Mouse (Mus musculus) heart, postnatal 36 days (tissue): ENCODE results near the gene March2. TPM values are rescaled to one million over a fixed set of nuclear protein-coding genes. Genes with fewer than 3 reads are reported as not detected.
"Not testable (repeated sequence)": the region's sequence is repeated elsewhere in the genome, so short reads cannot be mapped to it uniquely, and the experiment has no call there.

Experiments used
- DNase-seq, 2 experiments: peaks; one replicate each; pipeline ENCODE4 v3.0.0; 2021 to 2022
- intact Hi-C: fragments of 180-260 bp; cut with DNase I; formaldehyde crosslinking; loops from one replicate; pipeline ENCODE4 v1.15.1; 2025
- total RNA-seq, 2 experiments: library from RNA; stranded (reverse); gene quantifications; 2 replicates each; pipeline ENCODE4 v1.2.3; 2021

Gene March2
- 100 to 1,000 TPM; 141 to 157 TPM for total RNA-seq

- intact Hi-C loops, result loop anchor here (2.0 kb wide), 1 partner anchor 34 kb away; no protein-coding TSS in a partner anchor
- peak; percentile 98 for DNase-seq
Observed at GRCm38 (mm10) chr17:33718384-33718881, at the start of gene March2. TSS of gene March2 (minus strand) at chr17:33718670.

GRCm38 (mm10) chr17:33766389-33766788 is 47.9 kb upstream of the March2 start:
- DNase-seq, result no peak
- intact Hi-C loops, result no loop called here

- peak; percentile 99 to 100 for DNase-seq
- intact Hi-C loops, result no loop called here
Observed at GRCm38 (mm10) chr17:33760255-33761165, 42.0 kb upstream of the March2 start, which contains the start of gene Rab11b. TSS of gene Rab11b (minus strand) at chr17:33760530.

- DNase-seq, result peak; percentile 94 to 96
- intact Hi-C loops, result no loop called here
Observed at GRCm38 (mm10) chr17:33759767-33760254, 41.3 kb upstream of the March2 start.

DNA sequence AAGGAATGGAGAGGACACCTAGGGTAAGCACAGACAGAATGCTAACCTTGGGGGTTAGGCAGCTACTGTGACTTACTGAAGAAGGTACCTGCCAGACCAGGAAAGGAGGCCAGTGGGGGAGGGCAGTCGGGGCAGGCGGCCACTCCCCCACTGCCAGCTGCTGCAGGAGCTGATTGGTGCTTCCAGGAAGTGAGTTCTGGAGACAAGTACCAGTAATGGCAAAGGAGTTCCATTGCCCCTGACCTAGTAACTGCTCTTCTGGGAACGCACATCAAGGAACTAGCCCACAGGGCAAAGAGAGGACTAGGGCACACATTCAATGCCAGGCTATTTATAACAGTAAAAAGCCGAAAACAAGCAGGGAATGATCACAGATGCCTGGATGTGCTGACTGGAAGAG is 38.8 kb upstream of the March2 start:
- intact Hi-C loops, result loop anchor here (2.0 kb wide), 1 partner anchor 22 kb away; no protein-coding TSS in a partner anchor

GRCm38 (mm10) chr17:33756108-33756790 is 37.8 kb upstream of the March2 start:
- peak; percentile 52 to 61 for DNase-seq
- intact Hi-C loops, result loop anchor here (2.0 kb wide), 1 partner anchor 23 kb away; no protein-coding TSS in a partner anchor

More for the DNA sequence above, 38.8 kb upstream of the March2 start:
- peak; percentile 32 to 43 for DNase-seq

- intact Hi-C loops, result loop anchor here (2.0 kb wide), 1 partner anchor 23 kb away; no protein-coding TSS in a partner anchor
- DNase-seq, result peak in 1 of 2 experiments; percentile 51
Observed at GRCm38 (mm10) chr17:33755418-33756107, 37.1 kb upstream of the March2 start.

DNA sequence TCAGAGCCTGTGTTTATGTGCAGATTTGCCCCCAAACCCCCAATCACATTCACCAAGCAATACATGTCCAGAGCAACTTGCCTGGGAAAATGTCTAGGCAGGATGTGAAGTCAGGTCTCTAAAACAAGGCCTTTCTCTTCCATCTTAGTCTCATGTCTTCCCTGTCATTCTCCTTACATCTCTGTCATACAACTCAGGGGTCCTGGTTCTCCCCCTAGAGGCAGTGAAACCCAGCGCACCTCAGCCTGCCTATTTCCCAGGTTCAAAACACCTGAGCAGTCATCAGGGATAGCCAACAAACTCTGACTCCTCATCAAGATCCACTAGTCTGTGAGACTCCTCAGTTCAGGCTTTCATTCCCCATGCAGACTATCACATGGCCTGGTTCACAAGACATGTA is 36.2 kb upstream of the March2 start:
- intact Hi-C loops, result no loop called here
- DNase-seq, result no peak

DNA sequence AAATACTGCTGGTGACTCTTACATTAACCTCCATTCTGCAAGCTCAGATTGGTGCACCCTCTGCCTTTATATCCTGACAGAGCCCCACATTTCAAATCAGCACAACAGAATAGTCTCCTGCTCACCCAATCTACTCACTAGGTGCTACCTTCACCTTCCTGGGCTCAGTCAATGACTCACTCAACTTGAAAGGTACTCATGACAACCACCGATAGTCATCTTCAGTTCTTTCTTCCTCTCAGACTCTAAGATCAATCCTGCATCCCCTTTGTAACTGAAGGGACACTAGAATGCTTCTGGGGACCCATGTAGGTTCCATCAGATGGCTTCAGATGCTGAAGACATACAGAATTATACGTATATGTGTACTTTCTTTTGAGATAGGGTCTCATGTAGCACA is 33.8 kb upstream of the March2 start:
- intact Hi-C loops, result no loop called here
- no peak for DNase-seq

DNA sequence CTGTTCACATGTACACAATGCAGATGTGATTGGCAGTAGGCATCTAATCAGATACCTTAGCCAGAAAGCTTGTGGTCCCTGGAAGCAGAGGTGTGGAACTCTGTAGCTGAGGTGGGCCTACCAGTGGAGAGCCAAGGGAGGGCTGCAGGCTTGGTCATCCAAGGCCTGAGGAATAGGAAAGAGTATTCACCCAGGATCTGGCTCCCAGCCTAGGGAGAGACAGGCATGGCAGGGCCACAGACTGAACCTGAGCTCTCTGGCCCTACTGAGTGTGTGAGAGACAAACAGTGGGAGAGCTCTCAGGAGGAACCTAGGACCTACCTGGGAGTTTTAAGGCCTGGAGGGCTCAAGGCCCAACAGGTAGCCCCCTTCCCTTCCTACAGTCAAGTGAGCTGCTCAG is 32.7 kb upstream of the March2 start:
- intact Hi-C loops, result loop anchor here (2.0 kb wide), 1 partner anchor 48 kb away; no protein-coding TSS in a partner anchor
- DNase-seq, result no peak

DNA sequence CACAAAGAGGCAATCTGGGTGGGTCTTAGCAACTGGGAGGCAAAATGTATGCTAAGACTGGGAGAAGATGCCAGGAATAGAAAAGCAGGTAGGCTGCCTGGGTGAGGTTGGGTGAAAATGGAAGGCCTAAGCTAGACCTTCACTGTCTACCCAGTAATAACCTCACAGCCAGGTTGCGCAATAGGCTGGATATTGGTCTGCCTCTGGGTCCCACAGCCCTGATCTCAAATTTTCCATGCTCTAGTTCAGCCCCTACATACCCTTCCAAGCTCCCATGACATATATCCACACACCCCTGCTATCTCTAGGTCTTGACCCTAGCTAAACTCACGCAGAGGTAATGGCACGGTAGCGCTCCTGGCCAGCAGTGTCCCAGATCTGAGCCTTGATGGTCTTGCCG is 31.0 kb upstream of the March2 start:
- no peak for DNase-seq
- intact Hi-C loops, result no loop called here

DNA sequence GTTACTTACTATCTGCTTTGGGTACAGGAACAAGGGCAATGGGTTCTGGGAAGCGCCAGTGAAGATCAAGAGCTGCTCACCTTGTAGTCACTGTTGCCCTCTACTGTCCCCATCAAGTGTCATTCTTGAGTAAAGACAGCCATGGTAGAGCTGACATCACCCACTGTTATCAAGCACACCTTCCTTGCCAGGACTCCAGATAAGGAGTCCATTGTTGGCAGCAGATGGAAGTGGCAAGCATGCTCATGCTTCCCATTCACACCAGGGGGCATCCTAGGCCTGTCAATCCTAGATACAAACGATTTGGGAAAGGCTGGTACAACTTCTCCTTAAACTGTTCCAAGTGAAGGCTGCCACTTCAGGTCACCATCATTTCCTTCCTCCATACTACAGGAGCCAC is 27.5 kb upstream of the March2 start:
- peak; percentile 38 to 56 for DNase-seq
- intact Hi-C loops, result loop anchor here (1.0 kb wide), 1 partner anchor 56 kb away; no protein-coding TSS in a partner anchor

DNA sequence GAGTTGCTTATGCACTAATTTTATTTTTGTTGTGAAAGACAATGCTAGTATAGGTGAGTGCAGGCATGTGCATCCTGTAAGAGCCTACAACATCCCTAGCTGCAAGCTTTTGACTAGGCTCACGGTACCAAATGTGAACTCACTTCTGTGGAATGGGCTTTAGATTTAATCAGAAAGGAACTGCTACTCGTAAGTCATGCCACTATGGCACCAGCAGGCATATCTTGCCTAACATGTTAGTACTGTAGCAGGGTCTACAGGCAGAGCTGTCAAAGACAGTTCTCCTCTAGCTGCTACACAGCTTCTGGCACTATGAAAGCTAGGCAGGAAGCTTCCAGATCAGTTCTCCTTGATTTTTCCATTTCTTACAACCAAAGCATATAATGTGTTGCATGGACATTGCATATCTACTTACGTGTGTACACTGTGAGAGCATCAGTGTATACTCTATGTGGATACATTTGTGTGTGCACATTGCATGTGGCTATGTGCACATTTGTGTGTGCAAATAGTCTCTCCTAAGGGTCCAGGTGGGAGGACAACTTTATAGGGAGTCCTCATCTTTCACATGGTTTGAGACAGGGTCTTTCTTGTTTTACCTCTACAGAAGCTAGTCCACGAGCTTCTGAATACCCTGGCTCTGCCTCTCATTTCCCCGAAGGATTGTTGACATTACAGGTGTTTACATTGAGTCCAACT is 26.4 kb upstream of the March2 start:
- intact Hi-C loops, result loop anchor here (5.0 kb wide), 1 partner anchor 308 kb away; no protein-coding TSS in a partner anchor
- no peak for DNase-seq

DNA sequence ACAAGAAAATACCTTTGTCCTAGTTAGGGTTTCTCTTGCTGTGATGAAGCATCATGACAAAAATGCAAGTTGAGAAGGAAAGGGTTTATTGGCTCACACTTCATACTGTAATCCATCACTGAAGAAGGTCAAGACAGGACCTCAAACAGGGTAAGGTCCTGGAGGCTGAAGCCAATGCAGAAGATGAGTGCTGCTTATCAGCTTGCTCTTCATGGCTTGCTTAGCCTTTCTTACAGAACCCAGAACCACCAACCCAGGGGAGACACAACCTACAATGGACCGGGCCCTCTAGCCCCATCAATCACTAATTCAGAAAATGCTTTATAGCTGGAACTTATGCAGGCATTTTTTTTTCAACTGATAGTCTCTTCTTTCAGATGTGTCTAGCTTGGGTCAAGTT is 23.9 kb upstream of the March2 start:
- intact Hi-C loops, result loop anchor here (5.0 kb wide), 1 partner anchor 305 kb away; no protein-coding TSS in a partner anchor
- DNase-seq, result no peak

DNA sequence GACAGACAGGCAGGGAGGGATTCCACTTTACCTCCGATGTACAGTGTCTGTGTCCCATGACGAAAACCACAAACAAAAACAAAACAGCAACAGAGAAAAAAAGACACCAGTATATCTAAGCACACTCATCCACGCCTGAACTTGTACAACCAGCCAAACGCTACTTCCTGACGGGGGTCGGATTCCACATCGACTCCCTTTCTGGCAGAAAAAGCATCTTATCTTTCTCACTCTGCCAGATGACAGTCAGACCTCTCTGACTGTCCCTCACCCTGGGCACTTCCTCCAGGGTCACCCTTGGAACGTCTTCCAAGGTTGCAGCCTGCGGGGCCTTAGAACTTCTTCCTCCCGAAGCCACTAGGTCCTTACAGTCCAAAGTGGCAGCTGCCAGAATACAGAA is 15.1 kb upstream of the March2 start:
- DNase-seq, intact Hi-C loops: not testable (repeated sequence)

GRCm38 (mm10) chr17:33732556-33733083 is 14.2 kb upstream of the March2 start:
- DNase-seq, intact Hi-C loops: not testable (repeated sequence)

DNA sequence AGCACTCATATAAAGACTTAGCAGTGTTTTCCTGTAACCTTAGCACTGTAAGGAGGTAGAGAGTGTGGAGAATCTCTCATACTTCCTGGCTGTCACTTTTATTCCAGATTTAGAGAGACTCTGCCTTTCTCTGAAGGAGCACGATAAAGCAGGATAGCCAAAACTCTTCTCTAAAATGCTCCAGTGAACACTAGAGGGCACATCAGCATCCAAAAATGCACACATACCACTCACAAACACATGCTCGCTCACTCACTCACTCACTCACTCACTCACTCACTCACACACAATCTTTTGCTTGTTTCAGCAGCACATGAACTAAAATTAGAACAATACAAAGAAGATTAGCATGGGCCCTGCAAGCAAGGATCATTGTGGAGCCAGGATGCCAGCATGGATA is 10.7 kb upstream of the March2 start:
- intact Hi-C loops, result no loop called here
- DNase-seq, result no peak

DNA sequence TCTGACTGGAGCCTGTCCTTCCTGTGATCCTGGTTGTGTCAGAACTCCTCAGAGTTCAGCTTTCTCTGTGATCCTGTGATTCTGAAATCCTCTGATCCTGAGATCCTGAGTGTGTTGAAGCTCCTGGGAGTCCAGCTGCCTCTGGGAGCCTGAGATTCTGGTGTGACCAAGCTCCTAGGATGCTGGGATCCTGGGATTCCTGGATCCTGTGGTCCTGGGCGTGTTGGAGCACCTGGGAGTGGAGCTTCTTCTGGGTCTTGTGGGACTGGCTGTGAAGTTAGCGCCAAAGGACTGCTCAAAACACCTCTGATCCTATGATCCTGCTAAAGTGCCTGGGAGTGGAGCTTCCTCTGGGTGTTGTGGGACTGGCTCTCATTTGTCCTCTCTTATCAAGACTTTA is 9.9 kb upstream of the March2 start:
- intact Hi-C loops, result no loop called here
- no peak for DNase-seq

DNA sequence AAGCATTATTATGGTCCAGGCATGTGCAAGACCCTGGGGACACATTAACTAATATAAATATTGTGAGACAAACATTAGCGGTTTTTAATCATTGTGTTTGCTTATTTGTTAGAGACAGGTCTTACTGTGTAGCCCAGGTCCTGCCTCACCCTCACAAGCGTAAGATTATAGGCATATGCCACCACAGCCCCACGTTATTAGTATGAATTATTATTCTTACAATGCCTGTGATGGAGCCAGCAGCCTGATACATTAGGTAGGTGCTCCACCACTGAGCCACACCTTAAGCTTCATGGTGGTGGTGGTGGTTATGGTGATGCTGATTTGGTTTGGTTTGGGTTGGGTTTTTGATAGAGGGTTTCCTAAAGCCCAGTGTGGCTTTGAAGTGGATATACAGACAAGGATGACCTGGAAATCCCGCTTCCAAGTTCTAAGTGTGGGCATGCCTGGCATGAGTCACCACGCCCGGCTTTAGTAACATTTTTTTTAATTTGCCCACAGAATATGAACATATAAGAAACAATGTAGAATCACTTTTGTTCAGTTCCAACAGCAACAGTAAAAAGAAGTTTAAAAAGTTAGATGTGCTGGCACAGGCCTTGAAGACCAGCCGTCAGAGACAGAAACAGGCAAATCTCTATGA is 1.4 kb upstream of the March2 start:
- intact Hi-C loops, result loop anchor here (2.0 kb wide), 1 partner anchor 35 kb away; no protein-coding TSS in a partner anchor
- no peak for DNase-seq
